Mouse (Mus musculus): Measurements from ENCODE around the gene Rps10.
"Not testable (repeated sequence)": the region's sequence is repeated elsewhere in the genome, so short reads cannot be mapped to it uniquely, and the experiment has no call there.

The Rps10 gene

DNA sequence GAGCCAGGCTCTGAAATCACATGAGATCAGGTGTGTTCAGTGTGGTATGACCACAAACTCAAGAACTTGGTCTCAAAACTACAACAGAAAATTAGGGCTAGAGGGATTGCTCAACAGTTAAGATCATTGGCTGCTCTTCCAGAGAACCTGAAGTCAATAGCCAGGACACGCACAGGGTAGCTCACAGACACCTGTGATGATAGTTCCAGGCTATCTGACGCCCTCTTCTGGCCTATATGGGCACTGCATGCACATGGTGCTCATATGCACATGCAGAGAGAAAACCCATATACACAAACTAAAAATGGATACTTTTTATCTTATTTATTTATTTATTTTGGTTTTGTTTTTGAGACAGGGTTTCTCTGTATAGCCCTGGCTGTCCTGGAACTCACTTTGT lies 8.1 kb upstream of the Rps10 start:
- in situ Hi-C loops (cut with MboI, MseI), result no loop called here

DNA sequence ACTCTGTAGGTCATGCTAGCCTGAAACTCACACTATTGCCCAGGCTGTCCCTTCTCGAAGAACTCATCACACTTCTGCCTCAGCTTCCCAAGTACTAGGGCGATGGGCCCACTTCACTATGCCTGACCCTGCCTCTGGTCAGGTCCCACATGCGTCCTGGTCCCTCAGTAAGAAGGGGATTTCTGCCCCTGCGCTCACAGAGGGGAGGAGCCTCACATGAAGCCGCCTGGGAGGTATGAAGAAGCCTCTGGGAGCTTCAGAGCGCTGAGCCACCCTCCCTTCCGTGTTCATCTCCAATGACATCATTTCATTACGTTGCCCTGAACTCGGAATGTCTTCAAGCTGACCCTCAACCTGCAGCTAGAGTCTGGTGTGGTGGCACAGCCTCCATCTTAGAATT lies 7.3 kb upstream of the Rps10 start:
- in situ Hi-C loops (cut with MboI, MseI), result no loop called here

DNA sequence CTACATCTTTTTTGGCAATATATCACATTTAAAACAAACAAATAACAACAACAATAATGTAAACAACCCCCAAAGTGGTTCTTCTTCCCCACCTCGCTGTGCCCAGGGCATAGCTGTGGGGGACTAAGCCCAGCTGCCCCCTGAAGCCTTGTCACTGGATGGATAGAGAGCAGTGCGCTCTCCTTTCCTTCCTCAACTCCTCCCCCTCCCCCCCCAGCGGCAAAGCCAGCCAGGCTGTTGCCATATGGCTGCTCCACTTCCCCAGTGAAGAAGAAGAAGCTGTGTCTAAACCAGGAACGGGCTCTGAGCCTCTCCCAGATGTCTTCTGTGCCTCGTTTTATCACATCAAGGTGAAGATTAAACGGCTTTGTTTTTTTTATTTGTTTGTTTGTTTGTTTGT lies 6.6 kb upstream of the Rps10 start:
- in situ Hi-C loops (cut with MboI, MseI), result no loop called here

DNA sequence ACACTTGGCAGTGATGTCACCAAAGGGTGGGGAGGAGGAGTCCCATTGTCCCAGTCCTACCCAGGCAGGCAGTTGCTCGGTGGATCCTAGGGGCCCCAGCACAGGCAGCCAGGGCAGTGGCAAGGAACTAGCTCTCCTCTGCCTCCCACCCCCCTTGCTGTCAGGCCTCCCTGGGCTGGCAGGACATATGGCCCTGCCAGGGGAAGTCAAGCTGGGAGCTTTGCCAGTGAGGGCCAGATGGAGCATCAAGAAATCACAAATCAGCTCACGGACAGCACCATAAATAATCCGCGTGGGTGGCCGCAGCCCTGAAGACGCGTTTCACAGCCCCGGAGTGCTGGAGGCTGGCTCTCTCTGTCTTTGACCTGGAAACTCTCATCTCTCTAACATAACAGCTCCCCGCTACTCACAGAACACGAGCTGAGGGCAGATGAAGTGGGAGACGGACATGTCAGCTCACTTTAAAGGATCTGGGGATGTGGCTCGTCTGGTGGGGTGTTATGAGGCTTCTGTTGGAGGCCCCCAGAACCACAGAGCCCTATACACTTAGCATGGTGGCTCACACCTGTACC lies 6.1 kb upstream of the Rps10 start:
- in situ Hi-C loops (cut with MboI, MseI), result no loop called here

DNA sequence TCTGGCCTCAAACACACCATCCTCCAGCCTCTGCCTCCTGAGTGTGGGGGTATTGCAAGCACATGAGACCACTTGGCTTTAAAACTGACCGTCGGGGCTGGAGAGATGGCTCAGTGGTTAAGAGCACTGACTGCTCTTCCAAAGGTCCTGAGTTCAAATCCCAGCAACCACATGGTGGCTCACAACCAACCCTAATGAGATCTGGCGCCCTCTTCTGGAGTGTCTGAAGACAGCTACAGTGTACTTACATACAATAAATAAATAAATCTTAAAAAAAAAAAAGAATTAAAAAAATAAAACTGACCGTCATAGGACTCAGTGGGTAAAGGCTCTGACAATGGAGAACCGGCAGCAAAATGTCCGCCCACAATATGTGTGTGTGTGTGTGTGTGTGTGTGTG lies 3.4 kb upstream of the Rps10 start:
- in situ Hi-C loops (cut with MboI, MseI), result not testable (repeated sequence)

DNA sequence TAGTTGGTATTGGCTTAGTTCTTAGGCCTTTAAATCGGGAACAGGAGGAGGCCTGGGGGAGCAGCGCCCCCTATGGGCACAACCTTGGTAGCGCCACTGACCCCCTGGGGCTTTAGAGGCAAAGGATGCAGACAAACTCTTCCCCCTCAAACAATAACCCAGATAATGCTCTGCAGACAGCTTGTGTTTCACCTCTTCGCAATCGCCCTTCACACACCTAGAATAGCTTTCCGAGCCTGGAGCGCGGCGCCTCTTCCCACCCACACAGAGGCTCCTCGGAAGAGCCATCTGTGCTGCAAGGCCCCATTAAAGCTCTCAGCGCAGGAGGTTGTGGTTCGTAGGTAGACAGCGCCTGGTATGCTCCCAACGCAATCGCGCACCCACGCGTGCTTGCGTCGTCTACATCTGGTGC lies 2.5 kb upstream of the Rps10 start:
- in situ Hi-C loops (cut with MboI, MseI), result no loop called here

DNA sequence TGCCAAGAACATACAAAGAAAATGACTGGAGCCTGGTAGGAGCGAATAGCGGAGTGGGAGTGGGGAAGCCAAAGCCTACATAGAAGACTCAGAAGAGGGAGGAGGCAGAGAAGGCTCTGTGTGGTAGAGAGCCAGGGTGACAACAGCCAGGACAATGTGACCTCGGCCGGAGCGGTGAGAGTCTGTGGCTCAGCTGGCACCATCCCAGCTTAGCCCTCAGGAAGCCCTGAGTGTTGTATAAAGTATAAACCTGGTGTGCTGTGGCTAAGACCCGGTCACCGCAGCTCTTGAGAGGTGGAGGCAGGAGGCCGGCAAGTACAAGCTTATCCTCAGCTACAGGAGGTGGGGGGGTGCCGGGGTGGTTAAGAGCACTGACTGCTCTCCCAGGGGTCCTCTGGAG lies 864 bp upstream of the Rps10 start:
- in situ Hi-C loops (cut with MboI, MseI), result no loop called here

DNA sequence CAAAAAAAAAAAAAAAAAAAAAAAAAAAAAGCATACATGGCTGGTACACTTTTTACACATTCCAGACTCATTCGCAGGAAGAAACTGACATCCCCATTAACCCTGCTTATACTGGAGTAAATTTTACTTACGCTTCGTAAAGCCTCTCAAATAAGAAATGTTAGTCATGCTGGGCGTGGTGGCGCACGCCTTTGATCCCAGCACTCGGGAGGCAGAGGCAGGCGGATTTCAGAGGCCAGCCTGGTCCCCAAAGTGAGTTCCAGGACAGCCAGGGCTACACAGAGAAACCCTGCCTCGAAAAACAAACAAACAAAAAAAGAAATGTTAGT lies 930 bp downstream of the Rps10 start:
- in situ Hi-C loops (cut with MboI, MseI), result not testable (repeated sequence)

DNA sequence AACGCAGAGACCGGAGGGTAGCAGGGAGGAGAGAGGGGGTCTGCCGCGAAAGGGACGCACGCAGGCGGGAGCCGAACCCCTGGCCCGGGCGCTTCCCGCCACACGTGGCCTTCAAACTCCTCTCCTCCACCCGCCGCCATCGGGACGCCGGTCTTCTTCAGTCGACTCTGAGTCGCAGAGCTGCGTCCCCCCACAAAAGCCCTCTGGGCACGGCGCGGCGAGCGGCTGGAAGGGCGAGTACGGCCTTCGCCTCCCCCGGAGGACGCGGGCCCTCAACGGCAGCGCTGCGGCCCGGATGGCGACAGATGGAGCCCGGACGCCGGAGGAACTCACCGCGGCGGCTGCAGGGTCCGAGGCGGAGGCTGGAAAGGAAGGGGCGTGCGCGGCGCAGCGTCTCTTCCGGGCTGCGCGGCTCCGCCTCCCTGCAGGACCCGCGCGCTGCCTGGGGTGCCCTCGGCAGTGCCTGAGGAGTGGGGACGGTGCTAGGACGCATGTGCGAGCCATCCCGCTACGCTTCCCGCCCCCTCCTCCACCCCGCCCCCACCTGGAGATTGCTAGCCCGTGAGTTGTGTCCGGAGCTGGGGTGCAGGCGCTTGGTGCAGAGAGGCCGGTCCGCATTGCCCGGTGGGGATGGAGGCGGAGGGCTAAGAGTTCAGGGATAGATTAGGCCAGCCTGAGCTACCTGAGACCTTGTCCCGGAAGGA lies 1.4 kb downstream of the Rps10 start, which contains the start of gene RPS10-NUDT3:
Gene RPS10-NUDT3 (minus strand): TSS at position 352 of the 704 bp plus-strand sequence.
- in situ Hi-C loops (cut with MboI, MseI), result no loop called here

DNA sequence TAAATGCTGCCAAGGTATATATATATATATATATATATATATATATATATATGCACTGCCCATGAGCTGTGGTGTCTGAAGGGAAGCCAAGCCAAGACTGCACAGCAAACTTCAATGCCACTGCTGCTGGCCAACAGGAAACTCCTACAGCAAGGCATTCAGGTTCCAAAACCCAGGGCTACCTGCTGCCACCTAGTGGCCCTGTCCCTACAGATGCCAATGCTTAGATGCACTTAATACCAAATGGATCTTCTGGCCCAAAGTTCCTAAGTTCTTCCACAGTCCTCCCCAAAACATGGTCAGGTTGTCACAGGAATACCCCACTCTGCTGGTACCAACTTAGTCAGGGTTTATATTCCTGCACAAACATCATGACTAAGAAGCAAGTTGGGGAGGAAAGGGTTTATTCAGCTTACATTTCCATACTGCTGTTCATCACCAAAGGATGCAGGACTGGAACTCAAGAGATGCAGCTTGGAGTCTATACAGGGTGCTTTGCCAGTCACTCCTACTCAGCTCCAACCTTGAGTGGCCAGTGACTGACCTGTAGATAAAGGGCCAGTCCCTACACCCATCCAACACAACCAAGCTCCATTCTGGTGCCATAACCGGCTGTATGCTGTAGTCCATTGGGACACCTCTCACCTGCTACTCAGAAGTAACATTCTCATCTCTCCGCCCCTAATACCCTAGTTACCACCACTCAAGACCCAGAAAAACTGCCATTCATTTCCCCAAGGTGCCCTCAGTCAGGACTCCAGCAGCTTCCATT lies 7.0 kb downstream of the Rps10 start:
- in situ Hi-C loops (cut with MboI, MseI), result loop anchor here (5.0 kb wide), 1 partner anchor 62 kb away; the partner anchor contains the start of gene AI413582

DNA sequence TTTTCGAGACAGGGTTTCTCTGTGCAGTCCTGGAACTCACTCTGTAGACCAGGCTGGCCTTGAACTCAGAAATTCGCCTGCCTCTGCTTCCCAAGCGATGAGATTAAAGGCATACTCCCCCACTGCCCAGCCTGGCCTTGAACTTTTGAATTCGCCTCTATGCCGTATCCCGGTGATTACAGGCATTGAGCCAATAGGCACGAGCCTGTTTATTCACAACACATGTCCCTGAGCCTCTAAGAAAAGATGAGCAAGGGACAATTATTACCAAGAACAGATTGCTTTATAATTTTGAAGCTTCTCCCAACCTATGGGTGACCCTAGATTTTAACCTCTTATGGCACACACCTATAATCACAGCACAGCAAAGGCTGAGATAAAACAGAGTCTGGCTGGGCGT lies 8.1 kb downstream of the Rps10 start:
- in situ Hi-C loops (cut with MboI, MseI), result loop anchor here (5.0 kb wide), 1 partner anchor 61 kb away; the partner anchor contains the start of gene AI413582

DNA sequence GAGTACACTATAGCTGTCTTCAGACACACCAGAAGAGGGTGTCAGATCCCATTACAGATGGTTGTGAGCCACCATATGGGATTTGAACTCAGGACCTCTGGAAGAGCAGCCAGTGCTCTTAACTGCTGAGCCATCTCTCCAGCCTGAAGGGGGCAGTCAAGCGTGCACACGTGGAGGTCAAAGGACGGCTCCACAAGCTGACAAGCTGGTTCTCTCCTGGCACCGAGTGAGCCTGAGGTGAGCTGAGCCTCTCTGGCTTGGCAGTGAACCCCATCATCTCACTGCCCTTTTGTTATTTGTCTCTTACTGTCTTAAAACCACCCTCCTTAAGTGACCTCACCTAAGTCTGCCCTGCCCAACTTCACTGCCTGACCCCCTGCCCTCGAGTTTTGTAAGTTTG lies 9.0 kb downstream of the Rps10 start:
- in situ Hi-C loops (cut with MboI, MseI), result loop anchor here (5.0 kb wide), 1 partner anchor 60 kb away; the partner anchor contains the start of gene AI413582

DNA sequence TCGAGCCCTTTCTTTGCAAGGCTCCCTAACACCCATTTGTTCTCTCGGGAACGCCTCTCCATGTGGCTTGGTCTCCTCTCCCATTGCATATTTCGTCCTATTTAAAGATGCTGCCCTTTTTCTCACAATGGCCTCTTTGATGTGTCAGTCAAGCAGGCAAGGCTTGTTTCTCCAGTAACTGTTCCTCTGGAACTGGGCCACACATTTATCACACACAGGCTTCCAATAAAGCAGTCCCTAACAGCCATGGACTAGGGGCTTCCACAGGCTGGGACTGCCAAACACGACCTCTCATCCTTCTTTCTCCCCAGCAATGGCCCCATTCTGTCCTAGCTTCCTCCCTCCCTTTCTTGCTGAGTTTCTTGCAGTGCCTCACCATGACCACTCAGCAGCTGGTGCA lies 9.8 kb downstream of the Rps10 start:
- in situ Hi-C loops (cut with MboI, MseI), result loop anchor here (5.0 kb wide), 1 partner anchor 59 kb away; the partner anchor contains the start of gene AI413582

DNA sequence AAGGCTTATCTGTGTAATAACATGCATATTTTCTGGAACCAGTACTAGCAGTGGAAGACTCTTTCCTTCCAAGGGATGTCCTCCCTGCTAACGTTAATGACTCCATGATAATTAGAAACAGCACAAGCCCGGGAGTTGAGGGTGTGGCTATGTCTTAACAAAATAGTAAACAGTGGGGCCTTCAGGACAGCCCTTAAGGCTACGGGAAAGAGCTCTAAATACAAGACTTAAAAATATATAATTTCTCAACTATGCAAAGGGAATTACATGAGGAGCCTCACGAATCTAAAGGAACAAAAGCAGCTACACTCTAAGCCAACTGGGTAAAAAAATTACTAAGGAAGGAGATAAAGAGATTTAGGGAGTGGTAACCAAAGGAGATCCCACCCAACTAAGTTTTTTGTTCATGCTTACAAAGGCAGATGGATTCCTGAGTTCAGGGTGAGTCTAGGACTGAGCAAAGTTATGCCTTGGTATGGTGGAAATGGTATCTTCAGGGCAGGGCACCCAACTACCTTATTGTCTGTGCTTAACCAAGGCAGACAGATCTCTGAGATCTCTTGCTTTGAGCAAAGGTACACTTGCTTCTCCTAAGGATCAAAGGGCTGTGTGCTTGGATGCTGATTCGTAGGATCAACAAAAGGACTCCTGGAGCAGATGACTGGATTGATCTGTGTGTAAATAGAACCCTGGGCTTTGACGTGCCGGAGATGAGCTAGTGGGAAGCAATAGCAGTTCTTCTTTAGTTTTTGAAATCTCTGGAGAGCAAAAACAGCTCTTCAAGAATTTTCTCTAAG lies 10.8 kb downstream of the Rps10 start:
- in situ Hi-C loops (cut with MboI, MseI), result loop anchor here (5.0 kb wide), 1 partner anchor 58 kb away; the partner anchor contains the start of gene AI413582

DNA sequence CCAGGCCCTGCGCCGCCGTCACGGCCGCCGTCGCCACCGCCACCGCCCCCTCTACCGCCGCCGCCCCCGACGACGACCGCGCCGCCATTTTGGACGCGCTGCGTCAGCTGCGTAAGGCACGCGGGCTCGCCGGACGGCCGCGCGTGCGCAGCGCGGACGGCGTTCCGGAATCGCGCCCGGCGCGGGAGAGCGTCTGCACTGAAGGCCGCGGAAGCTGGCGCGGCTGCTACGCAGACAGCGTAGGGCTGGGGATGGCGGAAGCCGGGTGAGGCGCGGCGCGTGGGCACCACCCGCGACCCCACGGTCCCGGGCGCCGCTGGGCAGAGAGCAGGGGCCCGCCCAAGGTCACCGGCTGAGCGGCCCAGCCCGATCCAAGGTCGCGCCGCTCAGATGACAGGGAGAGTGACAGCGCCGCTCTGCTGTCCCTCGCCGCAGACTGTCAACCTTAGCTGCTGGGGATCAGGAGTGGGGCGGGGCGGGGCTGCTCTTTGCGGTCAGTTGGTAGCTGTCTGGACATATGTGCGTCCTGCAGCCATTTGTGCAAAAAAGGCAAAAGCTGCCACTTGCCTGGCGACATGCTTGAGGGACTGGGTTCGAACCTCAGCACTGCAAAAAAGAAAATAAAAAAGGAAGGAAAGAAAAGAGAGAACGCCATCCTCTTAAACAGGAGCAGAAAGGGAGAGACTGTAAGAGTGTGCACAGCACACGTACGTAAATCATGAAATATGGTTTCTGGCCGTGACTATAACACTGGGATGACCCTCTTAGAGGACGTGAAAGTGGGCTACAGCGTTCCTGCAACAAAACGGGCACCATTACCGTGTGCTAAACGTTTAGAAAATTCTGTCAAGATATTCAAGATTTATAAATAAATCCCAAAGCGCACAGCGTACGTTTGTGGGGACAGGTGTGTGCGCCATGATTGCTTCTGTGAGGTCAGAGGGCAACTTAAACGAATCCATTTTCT lies 12.8 kb downstream of the Rps10 start, which contains the start of gene Nudt3:
Gene Nudt3 (minus strand): TSS at position 136 of the 967 bp plus-strand sequence.
- in situ Hi-C loops (cut with MboI, MseI), result no loop called here

DNA sequence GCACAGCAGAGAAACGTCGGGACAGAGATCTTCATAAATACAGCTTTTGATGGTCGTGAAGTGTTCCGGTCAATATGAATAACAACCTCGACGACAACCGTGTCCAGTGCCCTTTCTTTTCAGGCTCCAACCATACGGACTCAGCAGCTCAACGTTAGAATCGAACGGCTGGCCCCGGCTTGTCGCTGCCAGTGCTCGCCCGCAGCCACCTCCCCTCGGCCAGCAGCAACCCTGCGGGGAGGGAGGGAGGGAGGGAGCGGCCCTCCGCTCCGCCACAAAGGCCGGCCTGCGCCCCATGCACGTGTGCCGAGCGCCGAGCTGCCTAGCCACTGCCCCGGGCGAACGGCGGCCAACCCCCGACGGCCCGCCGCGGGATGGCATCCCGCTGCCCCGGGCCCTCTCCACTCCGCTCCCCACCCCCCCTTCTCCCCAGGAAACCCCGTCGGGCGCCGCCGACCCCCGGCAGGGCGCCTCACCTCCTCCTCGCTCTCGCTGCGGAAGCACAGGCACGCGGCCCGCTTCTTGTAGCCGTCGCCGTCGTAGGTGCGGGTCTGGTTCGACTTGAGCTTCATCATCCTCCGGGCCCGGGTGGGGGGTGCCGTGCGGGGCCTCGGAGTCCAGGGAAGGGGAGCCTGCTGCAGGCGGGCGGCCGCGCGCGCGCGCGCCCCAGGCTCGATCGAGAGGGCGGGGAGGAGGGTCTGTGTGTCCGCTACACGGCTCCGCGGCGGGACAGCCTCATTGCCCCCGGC lies 13.7 kb downstream of the Rps10 start:
- in situ Hi-C loops (cut with MboI, MseI), result no loop called here

DNA sequence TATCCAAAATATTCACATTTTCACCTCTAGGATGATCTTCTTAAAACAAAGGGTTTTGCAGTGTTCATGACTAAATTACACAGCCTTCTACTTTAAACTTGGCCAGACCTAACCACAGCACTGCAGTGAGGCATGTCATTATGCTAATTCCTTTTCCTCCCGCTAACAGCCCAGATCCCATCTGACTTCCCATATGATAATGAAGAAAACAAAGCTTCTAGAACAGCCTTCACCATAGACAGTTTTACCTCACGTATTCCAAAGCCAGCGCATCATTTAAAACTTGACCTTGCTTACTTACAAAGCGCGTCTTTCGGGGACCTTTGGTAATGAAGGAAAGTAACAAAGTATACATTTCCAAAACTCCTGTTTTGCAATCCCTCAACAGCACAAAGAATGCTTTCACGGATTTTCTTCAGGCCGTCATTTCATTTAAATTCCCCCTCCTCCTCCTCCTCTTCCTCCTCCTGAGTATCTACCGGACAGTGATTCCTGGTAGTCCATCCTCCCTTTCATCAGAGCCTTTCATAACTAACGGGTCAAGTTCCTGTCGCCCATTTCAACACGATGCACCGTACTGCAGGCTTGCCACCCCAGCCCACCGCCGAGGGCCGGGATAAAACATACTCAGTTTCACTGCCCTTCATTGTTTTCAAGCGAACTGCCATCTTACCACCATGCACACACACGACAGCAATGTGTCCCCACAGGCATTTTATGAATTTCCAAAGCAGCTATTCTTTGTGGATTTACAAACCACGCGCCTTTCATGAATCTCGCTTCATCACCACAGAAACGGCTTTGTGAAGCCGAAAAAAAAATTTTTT lies 14.6 kb downstream of the Rps10 start:
- in situ Hi-C loops (cut with MboI, MseI), result no loop called here

DNA sequence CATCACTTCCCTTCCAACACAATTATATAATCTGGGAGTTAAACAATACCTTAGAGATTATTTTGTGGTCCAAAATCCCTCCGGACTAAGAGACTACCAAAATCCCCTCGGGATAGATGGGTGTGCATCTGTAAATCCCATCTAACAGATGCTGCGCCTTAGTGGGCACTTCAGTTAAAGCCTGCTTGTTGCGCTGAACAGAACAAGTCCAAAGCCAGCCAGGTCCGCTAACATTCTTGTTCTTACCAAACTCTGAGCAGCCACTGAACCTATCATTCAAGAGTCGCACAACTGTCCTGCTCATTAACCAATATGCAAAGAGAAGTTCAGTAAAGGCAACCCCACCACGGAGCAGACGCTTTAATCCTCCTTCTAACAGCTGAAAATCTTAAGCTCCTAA lies 15.3 kb downstream of the Rps10 start:
- in situ Hi-C loops (cut with MboI, MseI), result no loop called here

DNA sequence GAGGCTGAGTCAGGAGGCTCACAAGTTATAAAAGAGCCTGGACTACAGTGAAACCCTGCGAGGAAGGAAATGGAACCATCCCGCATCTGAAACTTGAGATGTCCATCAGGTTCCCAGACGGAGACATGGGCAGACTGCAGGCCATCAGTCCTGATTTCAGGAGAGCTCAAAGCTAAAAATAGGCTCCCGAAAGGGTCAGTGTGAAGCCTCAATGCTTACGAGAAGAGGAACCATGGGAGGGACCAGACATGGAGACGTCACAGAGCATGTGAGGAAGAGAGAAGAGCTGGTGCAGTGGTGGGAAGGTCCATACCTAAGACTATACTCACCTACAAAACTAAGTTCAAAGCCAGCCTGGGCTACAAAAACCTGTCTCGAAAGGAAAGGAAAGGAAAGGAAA lies 21.1 kb downstream of the Rps10 start:
- in situ Hi-C loops (cut with MboI, MseI), result no loop called here
